Mouse (Mus musculus): ENCODE results near the gene Megf6.

The Megf6 gene

DNA sequence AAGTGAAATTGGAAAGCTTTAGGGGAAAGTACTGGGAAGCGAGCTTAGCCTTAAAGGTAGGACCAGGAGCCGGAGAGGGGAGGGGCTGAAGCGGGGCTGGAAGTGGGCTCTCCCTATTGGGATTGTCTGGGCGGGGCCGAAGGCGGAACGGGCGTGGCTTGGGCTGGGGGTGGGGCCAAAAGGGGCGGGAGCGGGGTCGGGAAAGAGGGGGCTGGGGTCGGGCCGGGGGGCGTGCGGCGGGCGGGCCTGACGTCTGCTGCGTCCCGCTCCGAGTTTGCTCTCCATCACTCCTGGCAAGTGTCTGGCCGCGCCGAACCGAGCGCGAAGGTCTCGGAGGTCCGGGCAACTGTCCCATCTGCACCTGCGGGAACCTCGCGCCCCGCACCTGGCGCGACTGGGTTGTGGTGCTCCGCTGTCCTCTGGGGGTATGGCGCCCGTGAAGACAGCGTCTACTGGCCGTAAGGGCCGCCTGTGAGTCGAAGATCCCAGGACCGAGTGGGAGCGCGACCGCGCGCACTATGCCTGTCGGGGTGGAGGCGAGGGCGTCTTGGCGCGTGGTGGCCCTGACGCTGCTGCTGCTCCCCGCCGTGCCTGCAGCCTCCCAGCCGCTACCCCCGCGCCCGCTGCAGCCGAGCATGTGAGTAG, at the start of gene Megf6:
Gene Megf6 (plus strand): TSS at position 225 of the 645 bp plus-strand sequence.
- peak; percentile 77 for DNase-seq (ENCODE audit: low read depth, low spot score)

DNA sequence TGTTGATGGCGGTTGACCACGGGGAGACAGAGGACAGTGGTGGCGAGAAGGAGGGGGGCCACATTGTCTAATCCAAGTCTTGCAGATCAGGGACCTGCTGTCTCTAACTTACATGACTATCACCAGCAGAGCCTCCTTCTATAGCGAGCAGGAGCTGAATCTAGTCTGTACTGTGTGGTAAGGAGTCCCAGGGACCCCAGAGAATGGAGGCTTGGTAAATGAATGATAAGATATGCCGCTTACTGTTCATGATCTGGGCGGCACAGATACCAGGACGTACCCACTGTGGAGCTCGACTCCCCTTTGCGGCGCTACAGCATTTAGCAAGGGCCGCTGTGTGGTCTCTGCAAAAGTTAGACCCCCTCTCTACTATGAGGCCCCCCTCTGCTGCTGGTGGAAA, 48.7 kb upstream of the Megf6 start:
- DNase-seq (ENCODE audit: low read depth, low spot score), result no peak

DNA sequence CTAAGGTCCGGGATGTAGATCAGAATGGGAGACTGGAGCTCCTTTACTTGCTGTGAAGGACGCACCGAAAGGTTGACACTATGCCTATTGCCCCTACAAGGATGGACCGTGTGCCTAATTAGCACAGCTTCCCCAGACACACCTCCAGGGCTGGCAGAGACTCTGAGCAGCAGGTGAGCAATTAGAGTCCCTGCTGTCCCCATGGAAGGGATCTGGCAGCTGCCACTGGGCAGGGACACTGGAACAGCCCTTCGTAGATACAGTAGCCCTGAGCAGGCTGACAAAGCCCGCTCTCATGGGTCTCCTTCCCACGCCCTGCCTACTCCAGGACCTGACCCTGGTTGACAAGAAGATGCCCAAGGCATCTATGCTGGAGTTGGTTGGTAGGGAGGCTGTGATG, 48.2 kb upstream of the Megf6 start:
- DNase-seq (ENCODE audit: low read depth, low spot score), result no peak

DNA sequence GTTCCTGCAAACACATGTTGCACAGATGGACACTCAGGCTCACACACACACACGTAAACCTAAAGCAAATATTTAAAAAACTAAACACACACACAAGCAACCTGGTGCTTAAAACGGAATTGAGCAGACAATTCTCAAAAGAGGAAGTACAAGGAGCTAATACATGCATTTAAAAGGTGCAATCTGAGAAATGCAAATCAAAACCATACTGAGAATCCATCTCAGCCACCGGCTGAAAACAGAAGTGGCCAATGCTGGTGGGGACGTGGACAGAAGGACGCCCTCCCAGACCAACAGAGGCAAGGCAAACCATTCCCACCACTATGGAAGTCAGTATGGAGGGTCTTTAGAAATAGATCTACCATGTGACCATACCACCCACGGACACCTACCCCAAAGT, 47.0 kb upstream of the Megf6 start:
- no peak for DNase-seq (ENCODE audit: low read depth, low spot score)

DNA sequence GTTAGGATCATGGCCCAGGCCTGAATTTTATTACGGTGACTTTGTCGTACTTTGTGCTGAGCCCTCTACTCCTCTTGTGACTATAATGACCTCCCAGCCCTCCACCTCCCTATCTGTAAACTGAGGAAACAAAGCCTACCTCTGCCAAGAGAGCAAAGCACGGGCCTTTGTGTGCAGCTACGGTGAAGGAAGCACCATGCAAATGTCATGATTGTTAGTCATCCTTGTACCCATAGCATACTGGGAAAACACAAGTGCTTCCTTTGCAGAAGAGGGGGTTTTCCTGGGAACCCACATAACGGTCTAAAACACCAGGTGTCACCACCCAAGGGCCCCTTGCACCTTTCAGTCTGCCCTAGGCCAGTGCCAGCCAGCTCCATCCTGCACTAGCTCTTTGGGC, 45.3 kb upstream of the Megf6 start:
- no peak for DNase-seq (ENCODE audit: low read depth, low spot score)

DNA sequence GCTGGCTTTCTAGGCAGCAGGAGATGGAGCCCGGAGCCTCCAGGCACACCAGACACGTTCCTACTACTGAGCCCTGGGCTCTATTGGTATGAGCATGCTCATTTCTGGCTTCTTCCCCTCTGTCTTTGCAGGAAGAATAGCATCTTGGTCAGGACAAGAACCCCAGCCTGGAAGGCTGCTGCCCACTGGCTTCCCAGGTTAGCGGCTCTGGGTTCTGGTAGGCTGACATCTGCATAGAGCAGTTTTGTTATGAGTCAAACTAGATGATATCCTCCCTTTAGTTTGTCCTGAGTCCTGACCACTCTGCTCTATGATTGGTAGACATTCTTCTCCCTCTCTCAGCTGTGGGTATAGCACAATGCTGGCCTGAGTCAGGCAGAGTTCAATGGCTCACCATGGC, 43.3 kb upstream of the Megf6 start:
- no peak for DNase-seq (ENCODE audit: low read depth, low spot score)

DNA sequence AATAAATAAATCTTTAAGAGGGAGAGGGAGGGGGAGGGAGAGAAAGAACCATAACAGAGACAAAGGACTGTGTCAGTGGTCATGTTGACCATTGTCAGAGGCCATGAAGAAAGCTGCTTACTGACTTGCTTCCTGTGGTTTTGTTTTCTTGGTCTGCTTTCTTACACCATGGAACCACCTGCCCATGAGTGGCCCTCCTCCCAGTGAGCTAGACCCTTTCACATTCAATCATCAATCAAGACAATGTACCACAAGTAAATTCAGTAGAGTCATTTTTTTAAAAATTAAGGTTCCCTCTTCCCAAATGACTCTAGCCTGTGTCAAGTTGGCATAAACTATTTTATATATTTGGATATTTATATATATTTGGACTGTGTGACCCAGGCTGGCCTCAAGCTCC, 40.6 kb upstream of the Megf6 start:
- DNase-seq (ENCODE audit: low read depth, low spot score), result no peak

DNA sequence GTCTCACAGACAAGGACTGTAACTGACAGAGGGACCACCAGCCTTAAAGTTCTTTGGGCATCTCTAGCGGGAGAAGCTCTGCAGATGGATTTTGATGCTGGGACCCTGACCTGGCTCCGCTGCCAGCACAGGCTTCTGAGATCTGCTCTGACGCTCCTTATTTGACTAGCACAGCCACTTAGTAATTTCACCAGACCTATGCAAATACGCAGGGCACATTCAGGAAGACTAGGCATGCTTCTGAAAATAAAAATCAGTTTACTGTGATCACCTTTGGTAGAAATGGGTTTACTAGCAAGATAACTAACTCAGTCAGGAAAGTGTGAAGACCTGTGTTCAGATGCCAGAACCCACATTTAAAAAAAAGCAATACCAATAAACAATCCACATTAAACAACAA, 38.6 kb upstream of the Megf6 start:
- DNase-seq (ENCODE audit: low read depth, low spot score), result no peak

DNA sequence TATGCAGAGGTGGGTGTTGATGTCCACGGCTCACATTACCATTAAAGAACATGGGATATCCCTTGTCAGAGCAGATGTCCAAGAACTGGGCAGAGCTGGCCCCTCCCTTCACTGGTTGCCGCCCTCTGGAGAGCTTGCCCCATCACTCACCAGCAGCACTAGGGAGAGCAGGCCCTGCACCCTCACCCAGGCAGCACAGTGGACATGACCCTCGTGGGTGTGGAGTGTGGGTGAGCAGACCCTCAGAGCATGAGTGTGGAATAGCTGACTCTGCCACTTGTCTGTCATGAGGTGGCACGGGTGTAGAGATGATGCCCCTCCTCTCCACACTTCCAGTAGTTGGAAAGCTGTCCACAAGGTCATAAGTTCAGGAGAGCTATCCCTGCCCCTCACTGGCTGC, 35.7 kb upstream of the Megf6 start:
- no peak for DNase-seq (ENCODE audit: low read depth, low spot score)

DNA sequence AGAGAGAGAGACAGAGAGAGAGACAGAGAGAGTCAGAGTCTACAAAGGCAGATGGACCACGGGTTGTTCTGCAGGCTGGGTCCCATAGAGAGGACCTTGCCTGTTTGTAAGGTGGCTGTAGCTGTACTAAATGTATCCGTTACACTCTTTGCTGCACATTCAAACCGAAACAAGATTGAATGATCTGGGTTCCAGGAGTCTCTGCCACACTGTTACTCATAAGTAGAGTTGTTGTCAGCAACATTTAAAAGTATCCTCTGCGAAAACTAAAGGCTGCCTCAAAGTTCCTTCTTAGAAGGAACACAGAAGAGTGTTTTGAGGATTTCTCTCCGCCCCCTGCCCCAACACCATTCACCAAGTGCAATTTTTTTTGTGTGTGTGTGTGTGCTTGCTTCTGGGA, 33.4 kb upstream of the Megf6 start:
- DNase-seq (ENCODE audit: low read depth, low spot score), result no peak

DNA sequence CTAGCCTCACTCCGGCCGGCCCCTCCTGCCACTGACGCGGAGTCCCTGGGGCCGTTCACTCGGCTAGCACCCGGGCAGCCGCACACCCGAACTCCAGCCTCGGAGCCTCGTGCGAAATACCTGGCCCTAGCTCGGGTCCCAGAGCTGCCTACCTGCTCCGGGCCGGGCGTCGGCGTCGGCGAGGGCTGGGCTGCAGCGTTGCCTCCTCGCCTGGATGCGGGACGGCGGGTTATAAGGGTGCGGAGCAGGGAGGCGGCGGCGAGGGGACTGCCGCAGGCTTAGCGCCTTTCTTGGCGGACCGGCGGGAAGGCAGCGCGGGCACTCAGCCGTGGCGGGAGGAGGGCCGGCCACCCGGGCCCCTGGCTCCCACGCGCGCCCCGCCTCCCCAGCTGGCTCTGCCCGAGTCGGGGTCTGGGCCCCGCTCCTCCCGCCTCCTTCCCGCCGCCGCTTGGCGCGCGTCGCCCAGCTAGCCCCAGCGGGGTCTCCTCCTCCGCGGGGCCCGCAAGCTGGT, 30.8 kb upstream of the Megf6 start:
- no peak for DNase-seq (ENCODE audit: low read depth, low spot score)

DNA sequence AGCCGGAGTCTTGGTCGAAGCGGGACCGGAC, 30.5 kb upstream of the Megf6 start, which contains the start of gene Trp73:
Gene Trp73 (minus strand): TSS at position 27 of the 31 bp plus-strand sequence.
- no peak for DNase-seq (ENCODE audit: low read depth, low spot score)

DNA sequence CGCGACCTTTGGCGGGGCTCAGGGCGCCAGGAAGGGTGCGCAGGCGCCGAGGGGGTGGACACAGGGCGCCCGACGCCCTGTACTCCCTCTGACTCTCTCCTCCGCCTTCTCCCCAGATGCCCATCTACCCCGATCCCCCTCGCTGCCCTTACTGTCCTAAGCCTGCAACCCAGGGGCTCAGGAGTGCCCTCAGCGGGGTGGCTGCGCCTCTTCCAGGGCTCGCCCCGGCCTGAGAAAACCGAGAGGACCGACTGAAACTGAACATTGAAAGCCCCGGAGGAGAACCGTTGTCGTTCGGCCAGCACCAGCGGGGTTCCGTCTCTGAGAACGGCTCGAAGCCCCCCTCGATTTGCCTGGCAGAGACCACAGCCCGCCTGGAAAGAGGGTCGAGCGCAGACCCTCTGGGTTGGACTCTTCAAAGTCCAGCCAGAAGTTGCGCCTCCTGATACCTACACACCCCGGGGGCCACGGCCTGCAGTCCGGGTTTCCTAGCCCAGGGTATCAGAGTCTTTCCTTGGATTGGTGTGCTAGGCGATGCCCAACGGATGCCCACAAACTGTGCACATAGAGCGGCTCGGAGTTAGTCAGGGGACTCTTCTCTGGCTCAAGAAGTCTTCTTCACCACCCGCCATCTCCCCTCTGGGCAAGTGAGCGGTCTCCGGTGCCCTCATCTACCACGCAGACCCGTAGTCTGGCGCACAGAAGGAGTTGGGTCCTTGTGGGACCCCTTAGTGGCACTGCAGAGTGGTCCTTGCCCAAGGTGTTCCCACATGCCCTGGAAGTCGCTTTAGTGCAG, 30.1 kb upstream of the Megf6 start:
- no peak for DNase-seq (ENCODE audit: low read depth, low spot score)

DNA sequence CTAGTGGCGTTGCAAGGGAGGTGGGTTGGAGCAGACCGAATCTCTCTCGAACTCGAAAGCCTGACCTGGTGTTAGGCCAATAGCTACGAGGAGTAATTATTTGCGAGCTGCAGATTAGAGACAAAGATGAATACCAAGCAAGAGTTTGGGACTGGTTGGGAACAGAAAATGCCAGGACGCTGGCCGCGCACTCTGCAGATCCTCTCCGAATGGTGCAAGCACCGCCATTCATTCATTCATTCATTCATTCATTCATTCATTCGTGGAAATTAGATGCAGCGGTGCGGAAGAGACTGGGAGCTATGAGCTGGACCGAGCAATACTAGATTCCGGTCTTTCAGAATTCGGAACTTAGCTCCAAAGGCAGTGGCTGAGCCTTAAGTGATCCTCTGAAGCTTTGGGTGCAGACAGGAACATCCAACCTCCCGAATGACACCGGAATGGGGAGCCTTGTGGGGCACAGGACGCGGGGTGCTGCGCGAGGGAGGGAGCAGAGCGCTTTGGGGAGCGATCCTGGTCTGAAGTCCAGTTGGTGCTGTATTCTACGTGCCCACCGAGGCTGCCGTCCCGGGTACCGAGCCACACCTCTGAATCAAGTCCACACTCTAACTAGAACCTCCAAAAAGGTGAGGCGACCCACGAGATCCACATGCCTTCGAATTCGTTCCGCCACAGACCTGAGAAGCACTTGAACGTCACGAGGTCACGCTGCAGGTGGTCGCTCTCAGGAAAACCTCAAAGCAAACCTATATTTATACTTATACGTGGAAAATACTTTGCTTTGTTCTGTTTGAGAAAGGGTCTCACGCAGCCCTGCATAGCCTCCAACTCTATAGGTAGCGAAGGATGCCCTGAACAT, 29.3 kb upstream of the Megf6 start:
- DNase-seq (ENCODE audit: low read depth, low spot score), result no peak

DNA sequence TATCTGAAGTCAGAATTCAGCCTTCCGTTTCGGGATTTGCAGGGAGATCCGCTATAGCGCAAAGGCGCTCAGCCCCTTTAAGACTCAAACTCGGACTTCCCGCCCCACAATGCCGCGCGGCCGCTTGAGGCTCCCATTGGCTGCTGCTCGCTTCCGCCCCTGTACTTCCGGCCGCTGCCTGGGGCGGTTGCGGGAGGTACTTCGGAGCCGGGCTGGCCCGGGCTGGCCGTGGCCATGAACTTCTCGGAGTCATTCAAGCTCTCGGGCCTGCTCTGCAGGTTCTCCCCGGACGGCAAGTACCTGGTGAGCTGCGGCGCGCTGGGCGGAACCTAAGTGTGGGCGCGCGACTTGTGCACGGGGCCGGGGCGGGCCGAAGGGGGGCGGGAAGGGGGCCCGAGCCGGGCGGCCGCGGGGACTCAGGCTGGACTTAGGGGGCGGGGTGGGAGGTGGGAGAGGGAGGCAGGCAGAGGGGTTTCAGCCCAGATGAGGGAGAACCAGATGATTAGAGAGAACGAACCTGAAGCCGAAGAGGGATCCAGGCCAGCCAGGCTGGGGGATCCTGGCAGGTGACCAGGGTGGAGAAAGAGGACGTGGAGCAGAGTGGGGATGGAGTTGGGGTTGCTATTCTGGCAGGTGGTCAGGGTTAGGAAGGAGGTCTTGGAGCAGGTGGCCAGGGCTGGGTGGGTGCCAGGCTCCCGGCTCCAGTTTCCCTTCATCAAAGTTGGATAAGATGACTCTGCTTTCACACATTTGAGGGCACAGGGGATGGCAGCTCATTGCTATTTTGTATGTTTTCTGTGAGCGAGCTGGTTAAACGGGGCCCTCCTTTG, 28.1 kb upstream of the Megf6 start, which contains the start of gene Wrap73:
Gene Wrap73 (plus strand): TSS at position 162 of the 830 bp plus-strand sequence.
- peak; percentile 84 for DNase-seq (ENCODE audit: low read depth, low spot score)

DNA sequence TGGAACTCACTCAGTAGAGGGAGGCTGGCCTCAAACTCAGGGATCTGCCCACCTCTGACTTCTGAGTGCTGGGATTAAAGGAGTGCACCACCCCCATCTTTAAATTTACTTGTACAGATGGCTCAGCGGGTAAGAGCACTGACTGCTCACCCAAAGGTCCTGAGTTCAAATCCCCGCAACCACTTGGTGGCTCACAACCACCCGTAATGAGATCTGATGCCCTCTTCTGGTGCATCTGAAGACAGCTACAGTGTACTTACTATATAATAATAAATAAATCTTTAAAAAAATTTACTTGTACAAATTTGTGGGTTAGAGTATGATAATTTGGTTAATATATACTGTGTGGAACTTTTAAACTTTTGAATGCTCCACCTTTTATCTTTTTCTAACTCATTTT, 25.8 kb upstream of the Megf6 start:
- no peak for DNase-seq (ENCODE audit: low read depth, low spot score)

DNA sequence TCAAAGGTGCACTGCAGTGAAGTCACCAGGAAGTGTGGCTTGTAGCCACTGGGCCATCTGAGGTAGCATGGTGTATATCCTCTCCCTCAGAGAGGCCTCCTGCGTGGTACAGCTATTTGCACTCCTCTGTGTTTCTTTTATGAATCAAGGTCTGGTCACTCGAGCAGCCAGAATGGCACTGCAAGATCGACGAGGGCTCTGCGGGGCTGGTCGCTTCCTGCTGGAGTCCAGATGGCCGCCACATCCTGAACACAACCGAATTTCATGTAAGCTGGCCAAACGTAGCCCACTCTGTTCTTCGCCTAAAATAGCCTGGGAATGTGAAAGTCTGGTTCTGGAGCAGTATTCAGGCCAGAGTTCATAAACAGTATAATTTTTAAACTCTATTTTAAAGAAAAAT, 24.2 kb upstream of the Megf6 start:
- DNase-seq (ENCODE audit: low read depth, low spot score), result no peak

DNA sequence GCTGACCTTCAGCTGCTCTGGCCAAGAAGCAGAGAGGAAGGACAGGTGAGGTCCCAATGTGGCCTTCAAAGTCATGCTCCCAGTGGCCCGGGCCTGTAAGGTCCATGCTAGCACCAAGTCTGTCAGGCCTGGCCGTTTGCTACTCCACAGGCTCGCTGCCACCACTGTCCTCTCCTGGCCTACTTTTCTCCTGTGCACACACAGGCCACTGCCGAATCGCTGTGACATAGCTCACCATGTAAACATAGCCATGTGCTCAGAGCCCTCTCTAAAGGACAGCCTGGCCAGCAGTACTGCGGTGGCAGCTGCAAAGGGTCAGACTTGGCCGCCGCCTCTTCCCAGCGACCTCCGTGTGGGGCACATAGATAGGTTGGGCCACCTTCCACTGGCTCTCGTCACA, 16.4 kb upstream of the Megf6 start:
- DNase-seq (ENCODE audit: low read depth, low spot score), result no peak

DNA sequence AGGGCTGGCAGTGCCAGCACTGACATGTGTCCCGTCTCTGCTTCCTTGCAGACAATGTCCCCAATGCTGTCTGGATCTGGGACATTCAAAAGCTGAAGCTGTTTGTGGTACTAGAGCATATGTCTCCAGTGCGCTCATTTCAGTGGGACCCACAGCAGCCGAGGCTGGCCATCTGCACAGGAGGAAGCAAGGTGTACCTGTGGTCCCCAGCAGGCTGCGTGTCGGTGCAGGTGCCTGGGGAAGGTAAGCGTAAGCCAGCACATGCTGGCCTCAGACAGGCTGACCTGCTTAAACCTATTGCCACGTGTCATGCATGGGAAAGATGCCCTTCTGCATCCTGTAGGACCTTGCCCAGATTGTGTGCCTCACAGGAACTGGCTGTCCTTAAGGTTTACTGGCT, 14.5 kb upstream of the Megf6 start:
- DNase-seq (ENCODE audit: low read depth, low spot score), result no peak

DNA sequence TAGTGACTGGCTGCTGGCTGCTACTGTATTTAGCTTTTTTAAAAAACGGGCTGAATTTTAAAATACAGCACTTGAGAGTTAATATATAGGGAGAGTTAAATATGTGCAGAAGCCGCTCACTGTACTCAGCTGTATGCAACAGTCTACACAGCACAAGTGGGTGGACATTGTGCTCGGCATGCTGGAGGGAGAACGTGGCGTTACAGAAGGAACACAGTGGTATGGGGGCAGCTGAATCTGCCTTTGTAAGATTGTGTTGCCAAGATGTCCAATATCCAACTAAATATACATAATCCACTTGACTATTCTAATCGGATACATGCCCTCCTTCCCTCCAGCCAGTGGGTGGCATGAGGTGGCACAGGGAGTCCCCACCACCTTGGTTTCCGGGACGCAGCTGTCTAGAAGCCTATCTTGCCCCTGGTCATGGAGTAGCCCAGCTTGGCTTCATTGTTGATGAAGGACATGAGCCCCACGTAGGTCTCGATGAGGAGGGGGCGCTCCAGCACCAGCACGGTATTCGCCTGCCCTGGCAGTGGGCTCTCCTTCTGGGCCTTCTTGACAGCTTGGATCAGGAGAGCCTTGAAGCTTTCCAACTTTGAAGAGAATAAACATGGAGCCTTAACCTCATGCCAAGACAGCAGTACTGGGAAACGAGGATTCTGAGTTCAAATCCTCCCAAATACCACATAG, 12.4 kb upstream of the Megf6 start:
- DNase-seq (ENCODE audit: low read depth, low spot score), result no peak

DNA sequence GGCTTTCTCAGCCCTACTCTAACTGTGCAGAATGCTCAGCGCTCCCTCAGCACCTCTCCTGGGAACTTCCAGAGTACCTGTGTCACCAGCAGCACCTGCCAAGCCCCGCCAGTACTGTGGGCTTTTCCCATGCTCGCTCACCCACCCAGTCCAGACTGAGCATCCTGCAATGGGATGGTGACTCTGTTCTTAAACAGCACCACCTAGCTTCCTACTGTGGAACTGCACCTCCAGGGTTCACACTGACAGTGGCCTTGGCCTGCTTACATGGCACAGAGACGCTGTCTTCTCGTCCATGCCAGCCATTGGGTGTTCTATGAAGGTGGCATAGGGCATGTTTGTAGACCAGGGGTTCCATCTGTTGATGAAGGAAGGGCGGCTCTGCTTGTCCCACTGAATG, 11.5 kb upstream of the Megf6 start:
- peak; percentile 79 for DNase-seq (ENCODE audit: low read depth, low spot score)
